In genomic region chr17:7025257-7025656, GRCm38 (mm10) we compare ENCODE assay signal across 17 mouse cellular contexts. TPM values are rescaled to one million over a fixed set of nuclear protein-coding genes. Genes with fewer than 3 reads are reported as not detected.
A peak's percentile ranks its signal among the peaks of the same experiment; 100 is the strongest.
DNase-seq lines count a peak whose midpoint lies in the region; ATAC-seq lines count a peak whose summit lies in the region.
"Not testable (repeated sequence)": the region's sequence is repeated elsewhere in the genome, so short reads cannot be mapped to it uniquely, and the experiment has no call there.
"Had no signal": no experiment of that assay in that cellular context is flagged by ENCODE, and none has a peak within 500 bp of the region (broad histone marks: within the 10 kb centered on the region; RNA-seq: fewer than 3 reads in every experiment).

Gm1604a (plus strand) TSS chr17:7025568.

- not testable (repeated sequence) for H3K27me3 ChIP-seq in forebrain, embryonic 14.5 days (replicated peaks; ENCODE audit: control insufficient read depth, insufficient read depth, low read length); kidney, embryonic 14.5 days (ENCODE audit: control insufficient read depth, insufficient read depth, low read length); midbrain, embryonic 16.5 days (ENCODE audit: control insufficient read depth, insufficient read depth, low read depth, low read length)

- not testable (repeated sequence) for H3K4me3 ChIP-seq in forebrain, embryonic 14.5 days (ENCODE audit: low read depth, low read length); kidney, embryonic 14.5 days (ENCODE audit: low read length); midbrain, embryonic 16.5 days (ENCODE audit: low read depth, low read length)

- not testable (repeated sequence) for H3K4me2 ChIP-seq in forebrain, embryonic 14.5 days (ENCODE audit: low read length); kidney, embryonic 14.5 days (replicated peaks; ENCODE audit: low read depth, low read length)
- peak within 1 kb of the TSS; percentile 23; the same call in 1 of the 2 replicates for H3K4me2 ChIP-seq in midbrain, embryonic 16.5 days (ENCODE audit: low read length)

- not testable (repeated sequence) for H3K4me1 ChIP-seq in forebrain, embryonic 14.5 days (ENCODE audit: control insufficient read depth, insufficient read depth, low read length); kidney, embryonic 14.5 days (ENCODE audit: control insufficient read depth, insufficient read depth, low read length); midbrain, embryonic 16.5 days (ENCODE audit: control insufficient read depth, insufficient read depth, low read length)

- not testable (repeated sequence) for H3K9me3 ChIP-seq in forebrain, embryonic 14.5 days (replicated peaks; ENCODE audit: control insufficient read depth, low read length); kidney, embryonic 14.5 days (ENCODE audit: control insufficient read depth, low read length); midbrain, embryonic 16.5 days (replicated peaks; ENCODE audit: control insufficient read depth, low read length, poor library complexity, severe bottlenecking)

- peak; percentile 7 to 23 for DNase-seq in cerebellum, postnatal 25 days
- not testable (repeated sequence) for DNase-seq in forebrain, embryonic 14.5 days (ENCODE audit: low spot score)
- DNase-seq in heart, adult 11 months: peak; percentile 52
- DNase-seq in layer of hippocampus, postnatal 36 days: peak; percentile 39 to 45
- peak; percentile 20 for DNase-seq in left cerebral cortex, postnatal 4 days
- DNase-seq in right cerebral cortex, adult 2 months (ENCODE audit: low spot score in 2 of 2): peak; percentile 26 to 56

- peak; percentile 88 for ATAC-seq in forebrain, embryonic 14.5 days
- ATAC-seq in kidney, embryonic 14.5 days (ENCODE audit: low FRiP score, low TSS enrichment): peak; percentile 37; the same call in 1 of the 2 replicates
- ATAC-seq in midbrain, embryonic 16.5 days: peak; percentile 88

- H3K36me3 ChIP-seq in forebrain, embryonic 14.5 days (ENCODE audit: control insufficient read depth, insufficient read depth, low read length); kidney, embryonic 14.5 days (ENCODE audit: control insufficient read depth, insufficient read depth, low read length); midbrain, embryonic 16.5 days (ENCODE audit: control insufficient read depth, insufficient read depth, low read length): not testable (repeated sequence)

- not testable (repeated sequence) for H3K9ac ChIP-seq in forebrain, embryonic 14.5 days (ENCODE audit: low read length); kidney, embryonic 14.5 days (ENCODE audit: low read depth, low read length); midbrain, embryonic 16.5 days (ENCODE audit: low read depth, low read length)

- intact Hi-C loops in left cerebral cortex, postnatal 4 days (cut with DNase I): not testable (repeated sequence)

- H3K27ac ChIP-seq in forebrain, embryonic 14.5 days (ENCODE audit: low read depth, low read length); kidney, embryonic 14.5 days (ENCODE audit: low read depth, low read length); midbrain, embryonic 16.5 days (ENCODE audit: low read length): not testable (repeated sequence)

- WGBS in forebrain, embryonic 14.5 days: 6% methylated on average over 4 of the region's 14 CpGs
- WGBS in kidney, embryonic 14.5 days: 17% methylated on average over 6 of the region's 14 CpGs
- 2% methylated on average over 6 of the region's 14 CpGs for WGBS in midbrain, embryonic 16.5 days

RNA-seq across cellular contexts. Expression of gene Gm1604a, which starts in this region (rescaled TPM):
- not detected in 2 replicates for polyA plus RNA-seq in forebrain, embryonic 14.5 days (2014; fragmentation: Nextera tagmentation; extraction: Ambion mirVana)
- polyA plus RNA-seq in kidney, embryonic 14.5 days (2014; fragmentation: Nextera tagmentation; extraction: Ambion mirVana): not detected in 2 replicates
- total RNA-seq in layer of hippocampus, postnatal 36 days (2021): 1 to 10 TPM; 1.5 to 1.8 TPM
- 1 to 10 TPM in 1 of 2 experiments, not detected in 1; 1.1 TPM for total RNA-seq in left cerebral cortex, postnatal 4 days (2021)
- 0.48 TPM in 1 of 2 replicates, not detected in the other for polyA plus RNA-seq in midbrain, embryonic 16.5 days (2015; fragmentation: Nextera tagmentation; extraction: Ambion mirVana)
- total RNA-seq: adrenal gland, postnatal 25 days; gastrocnemius, postnatal 25 days; heart, postnatal 14 days had no signal
- polyA plus RNA-seq: activated CD4-positive, CD25-positive, alpha-beta regulatory T cell, adult 4 months; heart, embryonic 10.5 days; intestine, embryonic 14.5 days; lung, postnatal 0 days; myocyte; stomach, embryonic 15.5 days had no signal

Comparison
In these comparisons a context has a peak if more than half of its experiments do, and no peak if none do; other contexts are left out.
1. Peak in ATAC-seq in forebrain, embryonic 14.5 days; RNA of the gene not detected or under 1 TPM.
2. Peak in ATAC-seq in kidney, embryonic 14.5 days; RNA of the gene not detected or under 1 TPM.
3. Peak in ATAC-seq and H3K4me2 ChIP-seq in midbrain, embryonic 16.5 days; RNA of the gene not detected or under 1 TPM.
4. ATAC-seq: peak in every context shown above with its lines; median percentile 88 in forebrain, embryonic 14.5 days; 88 in midbrain, embryonic 16.5 days; 37 in kidney, embryonic 14.5 days.